Mouse (Mus musculus) bone marrow macrophage, adult 2 months (primary cell): ENCODE measurements around the gene Stat2.

Experiments used
- CTCF ChIP-seq: IDR thresholded peaks from 2 replicates; pipeline ENCODE4 v1.5.1; 2012; ENCODE audit warnings: low read depth, mild to moderate bottlenecking, low read length, moderate library complexity
- POLR2A ChIP-seq: IDR thresholded peaks from 2 replicates; pipeline ENCODE4 v1.6.1; 2012; ENCODE audit warnings: mild to moderate bottlenecking, low read depth, low read length, borderline replicate concordance

- TF ChIP-seq POLR2A (no peak), CTCF (no peak)
Observed at GRCm38 (mm10) chr10:128296370-128297090, 26.2 kb downstream of the Stat2 start.
